Mouse (Mus musculus) gastrocnemius, adult 18-20 months (tissue): ENCODE data around the gene Nav2. TPM values are rescaled to one million over a fixed set of nuclear protein-coding genes. Genes with fewer than 3 reads are reported as not detected.

Experiments
- DNase-seq: peaks from one replicate; pipeline ENCODE4 v3.0.0; 2021; ENCODE audit warnings: low spot score
- total RNA-seq, 2 experiments: library from RNA; stranded (reverse); gene quantifications; 2 replicates each; pipeline ENCODE4 v1.2.3; 2021

The Nav2 gene
- total RNA-seq, 2 experiments from 2014 or later = 35.3 to 35.4 TPM

DNA sequence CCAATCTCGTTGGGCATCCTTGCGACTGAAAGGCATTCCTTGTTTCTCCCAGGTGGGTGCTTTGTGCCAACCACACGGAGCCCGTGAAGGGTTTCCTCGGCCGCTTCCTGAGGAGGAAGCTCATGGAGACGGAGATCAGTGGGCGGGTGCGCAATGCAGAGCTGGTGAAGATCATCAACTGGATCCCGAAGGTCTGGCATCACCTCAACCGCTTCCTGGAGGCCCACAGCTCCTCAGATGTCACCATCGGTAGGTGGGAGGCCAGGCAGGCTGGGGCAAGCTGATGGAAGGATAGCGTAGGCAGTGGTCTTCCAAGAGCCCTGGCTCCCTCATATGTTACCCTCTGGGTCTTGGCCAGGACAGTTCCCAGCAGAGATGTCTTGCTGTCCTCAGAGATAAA, 689.7 kb downstream of the Nav2 start:
- no peak for DNase-seq

DNA sequence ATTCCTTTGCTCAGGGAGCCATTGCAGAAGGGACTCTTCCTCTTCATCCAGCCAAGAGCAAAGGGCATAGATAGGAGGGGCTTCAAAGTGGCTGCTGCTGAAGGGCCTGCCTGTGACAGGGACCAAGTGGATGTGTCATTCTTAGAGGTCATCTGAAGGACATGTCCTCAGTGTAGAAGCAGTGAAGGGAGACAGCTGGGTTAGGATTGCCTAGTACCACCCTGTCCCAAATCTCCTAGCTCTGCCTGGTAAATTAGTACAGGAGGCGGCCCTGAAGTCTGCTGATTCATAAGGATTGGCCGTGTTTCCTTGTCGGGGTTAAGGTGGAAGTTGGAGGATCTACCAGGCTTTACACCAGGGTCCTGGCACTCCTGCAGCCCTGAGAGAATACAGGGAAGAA, 691.4 kb downstream of the Nav2 start:
- no peak for DNase-seq

DNA sequence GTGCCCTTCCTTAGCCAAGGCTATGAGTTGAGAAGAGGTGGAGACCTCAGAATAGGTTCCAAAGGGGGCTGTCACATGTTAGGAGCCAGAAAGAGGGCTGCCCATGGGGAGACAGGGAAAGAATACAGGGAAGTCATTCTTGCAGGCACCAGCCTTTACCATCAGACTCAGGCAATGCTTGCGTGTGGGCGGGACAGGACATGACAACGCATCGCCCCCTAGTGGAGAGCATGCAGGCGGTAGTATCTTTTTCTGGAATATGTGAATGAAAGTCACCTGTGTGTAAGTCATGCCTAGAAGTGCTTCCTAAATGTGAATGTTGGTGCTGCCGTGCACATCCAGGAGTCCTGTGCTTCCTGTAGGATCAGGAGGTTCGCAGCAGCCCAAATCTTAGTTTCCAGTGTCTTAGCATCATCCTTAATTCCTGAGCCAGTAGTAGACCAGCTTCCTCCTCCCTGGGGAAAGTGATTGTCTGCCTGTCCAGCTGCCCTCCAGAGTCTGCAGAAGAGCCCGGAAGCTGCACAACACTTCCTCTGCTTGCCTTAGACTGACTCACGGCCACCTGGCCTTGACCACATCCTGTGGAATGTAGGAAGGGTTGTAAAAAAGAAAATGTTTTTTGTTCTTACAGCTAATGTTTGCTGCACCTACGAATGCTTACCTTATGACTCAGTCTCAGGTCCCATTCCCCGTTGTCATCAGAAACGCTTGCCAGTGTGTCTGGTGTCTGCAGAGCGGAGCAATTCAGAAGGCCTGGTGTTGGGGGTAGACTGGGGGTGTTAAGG, 692.9 kb downstream of the Nav2 start:
- DNase-seq = peak; percentile 46

DNA sequence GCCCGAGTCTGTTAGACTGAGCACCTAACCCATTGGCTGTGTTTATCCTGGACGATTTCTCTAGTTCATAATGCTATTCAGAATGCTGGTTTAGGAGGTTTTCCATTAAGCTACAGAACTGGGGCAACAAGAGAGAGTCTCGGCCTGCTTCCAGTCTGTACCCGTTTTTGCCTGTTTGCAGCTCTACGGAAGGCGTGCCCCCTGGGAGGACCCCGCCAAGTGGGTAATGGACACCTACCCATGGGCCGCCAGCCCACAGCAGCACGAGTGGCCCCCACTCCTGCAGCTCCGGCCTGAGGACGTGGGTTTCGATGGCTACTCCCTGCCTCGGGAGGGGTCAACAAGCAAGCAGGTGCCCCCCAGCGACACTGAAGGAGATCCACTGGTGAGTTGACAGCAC, 695.7 kb downstream of the Nav2 start:
- no peak for DNase-seq

DNA sequence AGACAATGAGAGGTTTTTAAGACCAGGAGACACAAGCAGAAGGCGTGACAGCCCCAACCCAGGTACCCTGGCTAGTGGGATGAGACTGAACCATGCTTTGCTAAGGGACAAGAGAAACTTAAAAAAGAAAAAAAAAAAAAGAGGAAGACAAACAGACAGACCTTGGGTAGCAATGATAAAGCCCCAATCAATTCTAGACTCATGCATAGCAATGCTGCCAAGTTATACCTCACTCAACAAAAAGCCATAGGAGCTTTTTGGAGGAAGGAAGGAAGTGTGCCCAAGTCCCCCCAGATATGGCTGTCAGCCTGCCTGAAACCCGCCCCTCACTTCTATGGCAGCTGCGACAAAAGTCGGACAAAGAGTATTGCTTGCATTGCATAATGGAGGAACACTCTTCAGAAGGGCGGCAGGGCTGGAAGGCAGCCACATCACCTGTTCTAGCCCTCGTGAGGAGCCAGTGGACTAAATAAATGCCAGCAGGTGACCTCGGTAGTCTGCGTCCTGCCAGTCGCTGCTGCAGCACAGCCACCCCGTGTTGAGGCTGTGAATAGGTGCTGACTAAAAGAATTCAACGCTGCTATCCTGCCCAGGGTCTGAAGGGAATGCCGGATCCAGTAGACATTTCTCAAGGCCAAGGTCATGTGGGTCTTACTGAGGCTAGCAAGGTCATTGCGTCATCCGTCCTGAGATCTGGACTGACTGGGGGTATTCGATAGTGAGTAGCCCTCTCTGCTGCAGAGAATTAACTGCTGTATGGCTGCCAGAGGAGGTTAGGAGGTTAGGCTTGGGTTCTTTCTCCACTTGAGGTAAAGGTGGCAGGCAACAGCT, 696.7 kb downstream of the Nav2 start:
- DNase-seq = peak; percentile 8

DNA sequence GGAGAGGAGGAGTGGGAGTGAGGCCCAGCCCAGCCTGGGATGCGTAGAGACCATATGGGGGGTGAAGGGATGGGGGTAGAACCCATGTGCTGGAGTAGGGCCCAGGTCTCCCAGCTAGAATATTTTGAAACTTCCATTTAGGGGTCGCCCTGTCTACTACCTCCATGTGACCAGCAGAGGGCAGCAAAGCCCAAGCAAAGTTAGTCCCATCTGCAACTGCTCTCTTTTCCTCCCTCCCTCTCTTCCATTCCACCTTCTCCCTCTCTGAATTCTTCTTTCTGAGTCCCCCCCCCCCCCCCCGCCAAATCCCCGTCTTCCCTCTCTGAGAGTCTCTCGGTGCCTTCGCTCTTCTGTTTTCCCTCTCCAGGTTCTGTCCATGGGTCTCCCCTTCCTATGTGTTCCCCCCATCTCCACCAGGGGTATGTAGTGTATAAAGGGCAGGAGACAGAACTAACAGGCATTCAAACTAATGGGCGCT, 707.8 kb downstream of the Nav2 start:
- DNase-seq = peak; percentile 56

DNA sequence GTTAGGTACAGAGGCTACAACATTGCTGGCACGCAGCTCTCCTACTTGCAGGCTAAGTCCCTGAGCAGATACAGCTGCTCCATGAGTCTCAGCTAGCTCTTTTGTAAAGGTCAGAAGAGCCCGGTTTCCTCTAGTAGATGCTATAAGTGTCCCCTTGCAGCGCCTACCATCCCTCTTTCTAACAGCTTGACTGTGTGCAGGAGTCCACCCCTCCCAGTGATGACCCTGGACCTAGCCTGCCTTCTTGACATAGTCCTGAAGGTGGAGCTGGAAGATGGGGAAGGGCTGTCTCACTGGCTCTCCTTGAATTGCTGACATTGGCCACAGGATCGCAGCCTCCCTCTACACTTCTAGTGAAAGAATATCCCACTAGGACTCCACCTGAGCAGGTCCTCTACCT, 708.6 kb downstream of the Nav2 start:
- no peak for DNase-seq

DNA sequence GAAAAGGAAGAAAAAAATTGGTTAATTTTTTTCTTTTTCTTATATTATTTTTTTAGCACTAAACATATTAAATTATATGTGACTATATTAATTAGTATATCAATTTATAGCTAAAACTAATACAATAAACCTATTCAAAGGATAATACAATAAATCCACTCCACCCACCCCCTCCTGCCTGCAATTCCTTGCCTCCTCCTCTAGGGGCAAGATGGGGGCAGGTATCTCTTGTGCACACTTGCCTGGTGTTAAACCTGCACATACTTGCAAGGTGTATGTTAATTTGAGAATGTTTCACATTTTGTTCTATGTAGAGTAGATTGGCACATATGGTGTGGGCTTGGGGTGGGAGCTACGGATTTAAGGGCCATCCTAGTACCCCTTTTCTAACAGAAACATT, 711.6 kb downstream of the Nav2 start:
- DNase-seq = no peak

DNA sequence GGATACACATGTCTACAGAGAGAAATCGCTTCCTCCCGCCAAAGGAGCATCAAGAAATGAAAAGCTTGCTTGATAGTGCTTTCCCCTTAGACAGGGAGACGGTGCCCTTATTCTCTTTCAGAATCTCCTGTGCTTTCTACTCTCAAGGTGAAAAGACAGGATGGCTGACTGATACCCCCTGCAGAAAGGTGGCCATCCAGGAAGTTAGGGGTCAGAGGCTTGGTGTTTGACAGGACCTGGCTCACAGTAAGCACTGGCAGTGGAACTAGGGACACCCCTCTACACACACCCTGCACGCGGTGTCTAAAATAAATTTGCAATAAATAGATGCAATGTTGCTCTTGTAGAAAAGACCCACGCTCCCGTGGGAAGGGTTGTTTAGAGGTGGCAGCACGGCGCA, 723.4 kb downstream of the Nav2 start:
- no peak for DNase-seq

DNA sequence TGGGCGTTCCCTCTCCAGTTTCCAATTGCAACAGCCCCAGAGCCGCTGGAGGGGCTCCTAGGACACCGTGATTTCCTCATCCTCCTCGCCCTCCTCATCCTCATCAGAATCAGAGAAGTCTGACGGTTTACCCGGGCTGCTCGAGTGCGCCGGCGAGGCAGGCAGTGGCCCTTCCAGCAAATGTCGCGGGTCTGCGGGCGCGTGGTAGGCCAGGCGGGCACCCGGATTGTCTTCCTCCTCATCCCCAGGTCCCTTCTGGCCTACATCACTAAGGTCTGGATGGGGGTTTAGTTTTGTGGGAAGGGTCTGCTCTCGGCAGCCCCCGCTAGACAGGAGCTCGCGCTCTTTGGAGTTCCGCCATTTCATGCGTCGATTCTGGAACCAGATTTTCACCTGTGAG, 723.9 kb downstream of the Nav2 start:
- no peak for DNase-seq

DNA sequence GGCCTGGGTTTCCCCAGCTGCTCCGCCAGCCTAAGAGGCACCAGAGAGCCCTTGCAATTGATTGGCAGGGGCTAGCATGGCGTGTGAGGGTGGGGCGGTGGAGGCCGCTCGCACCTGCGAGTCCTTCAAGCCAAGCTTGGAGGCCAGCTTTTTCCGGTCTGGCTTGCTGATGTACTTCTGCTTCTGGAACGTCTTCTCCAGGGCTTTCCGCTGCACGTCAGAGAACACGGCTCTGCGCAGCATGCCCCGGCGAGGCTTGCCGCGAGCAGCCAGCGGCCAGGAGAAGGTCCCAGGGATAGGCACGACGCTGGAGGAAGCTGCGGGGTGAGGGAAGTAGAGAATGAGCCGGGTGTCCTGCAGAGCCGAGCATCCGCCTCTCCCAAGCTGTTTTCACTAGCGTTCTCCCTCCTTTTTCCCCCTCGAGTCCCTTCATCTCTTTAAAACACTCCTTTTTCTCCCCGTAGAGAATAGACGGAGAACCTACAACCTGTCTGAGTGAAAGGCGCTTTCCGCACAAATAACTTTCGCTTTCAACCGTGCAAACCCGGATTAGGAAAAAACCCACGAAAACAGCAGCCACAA, 725.0 kb downstream of the Nav2 start:
- no peak for DNase-seq

DNA sequence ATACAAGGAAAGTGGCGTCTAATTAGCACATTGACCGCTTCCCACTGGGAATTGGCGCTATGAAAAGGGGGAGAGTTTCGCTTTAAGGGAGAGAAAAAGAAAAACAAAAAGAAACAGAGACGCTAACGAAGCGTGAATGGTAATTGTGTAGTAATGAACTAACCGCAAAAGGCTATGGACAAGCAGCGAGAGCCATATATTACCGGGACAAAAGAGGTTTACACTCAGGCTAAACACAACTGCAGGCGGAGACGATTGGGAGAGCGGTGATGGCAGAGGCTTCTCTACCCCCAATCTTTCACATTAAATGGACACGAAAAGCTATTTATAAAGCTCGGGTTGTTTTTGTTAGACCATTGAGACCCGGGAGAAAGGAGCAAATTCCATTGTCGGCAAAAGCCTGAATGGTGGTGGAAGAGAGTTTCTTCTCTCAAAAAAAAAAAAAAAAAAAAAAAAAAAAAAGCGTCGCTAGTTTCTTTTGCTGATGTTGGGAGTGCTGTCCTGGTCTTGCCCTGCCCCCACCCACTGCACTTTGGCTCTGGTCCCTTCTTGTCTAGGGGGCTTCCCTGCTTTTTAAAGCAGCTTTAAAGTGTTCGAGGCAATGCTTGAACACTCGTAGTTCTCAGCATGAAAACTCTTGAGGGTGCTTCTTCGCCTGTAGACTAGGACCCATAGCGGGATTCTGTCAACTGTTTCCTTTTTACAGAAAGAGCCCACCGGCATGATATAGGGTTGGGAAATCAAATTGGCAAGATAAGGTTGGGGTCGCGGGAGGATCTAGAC, 726.0 kb downstream of the Nav2 start:
- DNase-seq = no peak

DNA sequence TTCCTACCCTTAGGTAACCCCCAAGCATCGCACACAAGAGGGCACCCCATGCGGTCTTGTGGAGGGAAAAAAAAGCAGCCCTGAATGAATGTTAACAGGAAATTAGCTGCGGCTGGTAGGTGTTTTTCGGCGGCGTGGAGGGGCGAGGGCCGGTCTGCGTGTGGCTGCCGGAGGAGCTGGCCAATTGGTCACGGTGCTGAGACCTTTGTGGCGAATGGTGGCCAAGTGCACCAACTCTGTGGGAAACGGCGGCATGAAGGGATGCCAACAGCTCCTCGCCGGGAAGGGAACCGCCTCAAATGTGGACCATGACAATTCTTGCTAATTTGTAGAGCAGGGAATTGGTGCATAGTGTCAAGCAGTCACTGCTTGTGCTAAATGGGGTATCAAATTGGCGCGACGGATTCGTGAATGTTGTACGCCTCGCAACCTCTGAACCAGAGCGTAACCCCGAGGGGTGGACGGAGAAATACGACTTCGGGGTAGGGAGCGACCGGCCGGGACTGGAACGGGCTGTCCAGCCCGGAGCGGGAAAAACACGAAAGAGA, 726.6 kb downstream of the Nav2 start:
- DNase-seq = no peak

DNA sequence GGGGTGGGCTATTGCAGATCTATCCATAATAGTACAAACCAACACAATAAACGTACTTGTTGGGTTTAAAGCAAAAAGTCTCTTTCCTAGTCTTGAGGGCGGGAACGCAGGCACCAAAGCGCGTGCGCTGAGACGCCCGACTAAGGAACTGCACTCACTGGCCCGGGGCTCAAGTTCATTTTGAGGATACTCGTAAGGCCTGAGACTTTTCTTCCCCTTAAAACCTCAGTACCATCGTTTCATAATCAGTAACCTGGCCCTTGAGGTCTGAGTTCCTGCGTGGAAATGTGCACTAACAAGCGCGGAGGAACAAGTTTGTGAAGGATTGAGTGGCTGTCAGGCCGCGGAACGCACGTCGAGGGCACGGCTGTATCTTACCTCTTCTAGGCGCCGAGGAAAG, 727.5 kb downstream of the Nav2 start:
- DNase-seq = no peak

DNA sequence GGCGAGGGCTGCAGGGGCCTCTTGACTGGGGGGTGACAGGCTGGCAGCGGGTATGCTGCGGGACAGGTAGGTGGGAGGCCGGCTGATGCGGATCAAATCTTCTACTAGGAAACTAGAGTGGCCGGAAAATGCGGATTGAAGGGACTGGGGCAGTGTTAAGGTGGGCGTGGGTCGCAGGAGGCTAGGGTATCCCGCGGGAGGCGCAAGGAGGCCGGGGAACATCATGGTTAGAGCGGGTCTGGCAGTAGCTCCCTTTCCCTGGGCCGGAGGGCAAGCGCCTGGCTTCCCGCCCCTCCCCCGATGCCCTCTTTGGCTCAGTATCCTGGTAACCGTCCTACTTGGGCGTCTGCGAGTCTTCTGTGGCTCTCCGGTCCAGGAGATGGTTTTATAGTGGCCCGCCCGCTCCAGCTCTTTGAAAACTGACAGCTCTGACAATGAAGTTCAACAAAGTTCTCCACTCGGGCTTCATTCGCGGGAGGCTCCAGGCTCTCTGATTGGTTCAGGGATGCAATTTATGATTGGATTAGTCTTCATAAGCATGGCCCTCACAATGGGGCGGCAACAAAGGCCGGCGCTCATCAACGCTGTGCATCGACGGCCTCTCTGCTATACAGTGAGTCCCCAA, 728.1 kb downstream of the Nav2 start, which contains the start of gene Dbx1:
Gene Dbx1 (minus strand): TSS at position 359 of the 625 bp plus-strand sequence.
- no peak for DNase-seq

DNA sequence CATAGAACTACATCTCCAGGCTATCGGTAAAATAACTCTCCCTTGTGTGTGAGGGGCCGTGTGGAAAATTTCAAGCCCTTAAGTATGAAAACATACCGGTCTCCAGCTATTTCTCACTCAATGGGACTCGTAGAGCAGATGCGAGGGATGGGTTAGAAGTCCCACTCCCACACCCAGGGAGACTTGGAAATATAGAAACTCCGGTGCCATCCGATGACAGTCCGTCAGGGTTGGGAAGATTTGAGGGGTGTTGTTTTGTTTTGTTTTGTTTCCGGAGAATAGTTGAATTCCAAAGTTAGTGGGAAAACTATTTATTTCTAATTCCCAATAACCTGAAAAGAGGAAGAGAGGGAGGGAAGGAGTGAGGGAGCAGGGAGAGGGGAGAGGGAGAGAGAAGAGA, 728.8 kb downstream of the Nav2 start:
- DNase-seq = no peak

DNA sequence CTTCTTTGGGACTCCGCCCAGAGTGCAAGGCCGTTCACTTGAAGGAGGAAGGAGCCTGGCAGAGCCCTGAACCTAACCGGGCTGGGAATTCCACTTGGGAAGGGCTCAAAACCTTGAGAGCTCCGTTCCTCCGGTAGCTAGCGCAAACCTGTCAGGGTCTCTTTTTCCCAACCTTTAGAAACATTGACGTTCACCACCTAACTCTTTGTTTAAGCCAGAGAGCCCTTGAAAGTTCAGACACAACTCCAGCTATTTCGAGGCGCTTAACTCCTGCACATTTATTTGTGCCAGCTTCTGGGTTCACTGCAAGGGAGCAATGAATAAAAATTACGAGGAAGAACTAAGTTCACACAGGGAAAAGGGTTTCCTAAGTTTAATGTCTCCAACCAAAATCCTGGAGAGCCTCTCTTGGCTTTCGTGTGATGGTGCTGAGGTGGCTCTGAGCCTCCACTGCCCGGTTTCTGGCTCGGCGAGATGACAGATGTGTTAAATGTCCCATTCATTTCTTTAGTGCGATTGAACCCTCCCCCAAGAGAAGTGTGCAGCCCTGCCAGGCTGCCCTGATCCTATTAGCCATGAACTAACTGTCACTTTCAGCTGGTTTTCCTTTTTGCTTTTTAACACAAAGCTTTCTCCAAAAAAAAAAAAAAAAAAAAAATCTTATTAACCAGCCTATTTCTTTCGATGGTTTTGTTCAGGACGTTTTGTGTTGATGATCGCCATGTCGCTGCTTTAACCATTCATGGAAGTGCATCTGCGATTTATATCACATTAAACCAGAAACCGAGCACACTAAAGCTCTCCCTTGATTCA, 729.5 kb downstream of the Nav2 start:
- no peak for DNase-seq

DNA sequence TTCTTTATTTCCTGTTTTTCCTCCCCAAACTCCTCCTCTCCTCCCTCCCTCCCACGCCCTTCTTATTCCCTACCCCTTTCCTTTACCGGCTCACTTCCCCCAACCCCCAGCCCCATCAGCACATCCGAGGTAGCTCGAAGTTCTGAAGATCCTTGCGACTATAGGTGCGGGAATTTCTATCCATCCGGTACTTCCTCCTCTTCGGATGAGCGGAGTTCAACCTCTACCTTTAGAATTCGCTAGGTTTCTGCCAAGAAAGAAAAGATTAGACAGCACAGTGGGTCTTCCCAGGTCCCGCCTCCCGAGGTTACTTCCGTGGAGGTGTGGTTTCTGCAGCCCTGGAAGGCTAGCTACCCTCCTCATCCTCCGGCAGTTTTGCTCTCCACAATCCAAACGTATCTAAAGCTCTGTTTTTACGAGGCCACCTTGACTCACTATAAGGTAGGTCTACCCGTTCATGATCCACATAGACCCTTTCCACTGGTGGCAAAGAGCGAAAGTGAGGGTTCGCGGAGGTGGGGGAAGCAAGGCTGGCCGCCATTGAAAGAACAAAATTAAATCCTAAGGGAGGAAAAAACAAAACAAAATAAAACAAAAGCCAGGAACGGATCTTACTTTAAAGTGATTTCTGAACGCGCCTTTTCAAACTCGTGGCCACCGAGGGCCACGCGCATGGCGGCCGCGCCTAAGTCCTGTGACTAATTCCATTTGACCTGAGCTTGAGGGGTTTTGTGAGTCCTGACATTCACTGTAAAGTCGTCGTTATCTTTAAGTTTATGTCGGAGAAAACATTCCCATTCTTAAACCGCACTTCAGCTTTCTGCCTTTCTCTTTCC, 730.6 kb downstream of the Nav2 start:
- DNase-seq = no peak
